Mouse (Mus musculus): ENCODE data around the gene Gadd45a. TPM values are rescaled to one million over a fixed set of nuclear protein-coding genes. Genes with fewer than 3 reads are reported as not detected.
"Not testable (repeated sequence)": the region's sequence is repeated elsewhere in the genome, so short reads cannot be mapped to it uniquely, and the experiment has no call there.

The Gadd45a gene
- polyA plus RNA-seq, 1 experiment from 2014 or later, result 18.6 TPM

DNA sequence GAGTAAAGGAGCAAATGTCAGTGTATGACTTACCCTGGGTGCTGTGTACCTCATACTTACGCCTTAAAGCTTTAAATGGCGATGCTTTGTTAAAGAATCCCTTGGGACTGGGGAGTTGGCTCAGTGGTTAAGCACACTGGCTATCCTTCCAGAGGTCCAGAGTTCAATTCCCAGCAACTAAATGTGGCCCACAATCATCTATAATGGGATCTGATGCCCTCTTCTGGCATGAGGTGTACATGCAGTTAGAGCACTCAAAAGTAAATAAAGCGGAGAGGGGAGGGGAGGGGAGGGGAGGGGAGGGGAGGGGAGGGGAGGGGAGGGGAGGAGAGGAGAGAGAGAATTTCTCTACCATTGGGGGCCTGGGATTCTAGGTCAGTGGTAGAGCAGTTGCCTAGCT is 1.7 kb upstream of the Gadd45a start:
- H3K4me1 ChIP-seq, result peaks cover 32% of the 10 kb centered on the region
- no peaks in the 10 kb centered on the region for H3K36me3 ChIP-seq
- no peaks in the 10 kb centered on the region for H3K27me3 ChIP-seq (ENCODE audit: low read depth, poor library complexity, severe bottlenecking)
- no peak for DNase-seq (ENCODE audit: low spot score)
- H3K4me3 ChIP-seq, result no peak overlapping the region
- no peak overlapping the region for H3K27ac ChIP-seq
- WGBS, result 95% methylated on average over 3 of the region's 3 CpGs
- H3K9me3 ChIP-seq (replicated peaks), result no peaks in the 10 kb centered on the region

DNA sequence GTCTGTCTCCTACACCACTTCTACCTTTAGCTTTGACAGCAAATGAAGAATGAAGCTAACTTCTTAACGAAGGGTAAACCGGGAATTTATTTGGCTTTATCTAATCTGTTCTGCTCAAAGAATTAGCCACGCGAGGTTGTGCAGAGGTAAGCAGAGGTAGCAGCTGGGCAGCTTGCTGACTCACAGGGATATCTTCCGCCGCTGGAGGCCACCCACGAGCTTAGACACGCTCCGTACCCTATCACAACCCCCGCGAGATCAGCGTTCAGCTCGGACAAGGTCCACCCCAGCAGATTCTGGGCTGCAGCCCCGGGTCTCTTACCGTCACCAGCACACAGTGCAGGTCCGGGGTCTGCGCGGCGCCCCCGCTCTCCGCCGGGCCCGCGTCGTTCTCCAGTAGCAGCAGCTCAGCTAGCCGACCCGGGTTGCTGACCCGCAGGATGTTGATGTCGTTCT is 873 bp downstream of the Gadd45a start:
- Histone ChIP-seq H3K4me1 (peaks cover 33% of the 10 kb centered on the region), H3K4me3 (peak overlapping the region; percentile 83), H3K27me3 (ENCODE audit: low read depth, poor library complexity, severe bottlenecking) (no peaks in the 10 kb centered on the region), H3K9me3 (replicated peaks) (no peaks in the 10 kb centered on the region), H3K27ac (peak overlapping the region; percentile 95), H3K36me3 (no peaks in the 10 kb centered on the region)
- under 1% methylated on average over 29 of the region's 29 CpGs for WGBS
- DNase-seq (ENCODE audit: low spot score), result peak; percentile 86

DNA sequence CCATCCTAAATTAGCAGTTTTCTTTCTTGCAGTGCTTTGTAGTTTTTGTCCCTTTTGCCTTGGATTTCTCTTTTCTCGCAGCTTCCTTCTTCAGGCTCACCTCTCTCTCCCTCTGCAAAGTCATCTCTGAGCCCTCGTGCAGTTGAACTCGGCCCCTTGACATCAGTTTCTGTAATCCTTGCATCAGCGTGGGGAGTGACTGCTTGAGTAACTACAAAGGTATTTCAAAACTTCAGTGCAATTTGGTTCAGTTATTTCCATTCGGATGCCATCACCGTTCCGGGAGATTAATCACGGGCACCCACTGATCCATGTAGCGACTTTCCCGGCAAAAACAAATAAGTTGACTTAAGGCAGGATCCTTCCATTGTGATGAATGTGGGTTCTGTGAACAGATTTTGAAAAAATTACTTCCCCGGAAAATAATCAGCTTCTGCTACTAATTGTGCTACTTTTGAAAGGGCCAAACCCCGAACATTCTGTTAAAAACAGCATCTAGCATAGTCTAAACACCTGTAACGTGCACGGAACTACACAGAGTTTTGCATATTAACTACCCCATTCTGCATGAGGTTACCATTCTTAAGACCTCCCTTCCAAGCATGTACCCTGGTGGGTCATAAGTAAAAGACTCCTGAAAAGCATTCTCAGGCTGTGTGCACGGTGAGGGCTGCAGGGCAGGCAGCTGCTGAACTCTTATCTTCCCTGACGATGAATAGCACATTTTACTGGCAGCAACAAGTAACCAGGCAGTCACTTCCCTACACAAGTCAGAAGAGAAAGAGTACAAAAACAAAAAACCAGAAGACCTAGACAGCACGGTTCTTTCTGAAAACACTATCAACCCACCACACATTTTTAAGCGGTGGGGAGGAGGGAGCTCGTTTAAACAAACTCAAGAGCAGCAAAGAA is 1.6 kb downstream of the Gadd45a start:
- H3K36me3 ChIP-seq, result no peaks in the 10 kb centered on the region
- H3K27me3 ChIP-seq (ENCODE audit: low read depth, poor library complexity, severe bottlenecking), result no peaks in the 10 kb centered on the region
- H3K27ac ChIP-seq, result peak overlapping the region; percentile 95; the same call in 1 of the 2 replicates
- 28% methylated on average over 19 of the region's 19 CpGs for WGBS
- peaks cover 30% of the 10 kb centered on the region for H3K4me1 ChIP-seq
- H3K4me3 ChIP-seq, result peak overlapping the region; percentile 83
- no peak for DNase-seq (ENCODE audit: low spot score)
- H3K9me3 ChIP-seq (replicated peaks), result no peaks in the 10 kb centered on the region

DNA sequence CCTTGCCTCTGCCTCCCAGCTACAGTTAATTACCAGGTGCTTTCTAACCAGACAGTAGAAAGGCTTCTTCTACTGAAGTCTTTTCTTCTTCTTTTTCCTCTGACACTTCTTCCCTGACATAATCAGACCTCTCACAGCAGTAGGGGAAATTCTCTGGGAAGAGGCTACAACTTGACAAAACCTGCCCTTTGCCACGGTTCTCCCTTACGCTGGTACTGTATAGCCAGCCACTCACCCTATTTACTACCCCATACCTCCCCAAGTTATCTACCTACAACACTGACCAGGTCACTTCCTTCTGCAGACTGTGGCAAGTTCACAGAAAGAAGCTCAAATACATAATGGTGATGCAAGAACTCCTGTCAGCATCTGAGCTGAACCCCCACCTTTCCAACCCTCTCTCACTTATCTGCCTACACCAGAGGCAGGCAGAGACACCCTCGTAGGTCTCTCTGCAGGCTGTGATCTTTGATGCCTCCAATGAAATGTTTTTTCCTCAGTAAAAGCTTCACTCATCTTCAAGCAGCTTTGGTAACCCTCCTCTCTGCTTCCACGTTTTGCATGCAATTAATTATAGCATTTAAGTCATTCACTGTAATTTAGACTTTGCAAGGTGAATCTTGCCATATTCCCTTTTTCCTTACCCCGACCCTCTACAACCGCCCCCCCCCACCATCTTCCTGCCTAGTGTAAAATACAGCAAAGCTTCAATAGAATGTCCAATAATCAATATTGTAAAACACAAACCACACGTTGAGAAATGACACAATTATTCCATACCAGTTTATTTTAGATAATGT is 2.7 kb downstream of the Gadd45a start:
- Histone ChIP-seq H3K9me3 (replicated peaks) (no peaks in the 10 kb centered on the region), H3K36me3 (no peaks in the 10 kb centered on the region), H3K4me3 (no peak overlapping the region), H3K4me1 (peaks cover 39% of the 10 kb centered on the region), H3K27ac (no peak overlapping the region), H3K27me3 (ENCODE audit: low read depth, poor library complexity, severe bottlenecking) (no peaks in the 10 kb centered on the region)
- DNase-seq (ENCODE audit: low spot score), result no peak
- WGBS, result 61% methylated on average over 7 of the region's 7 CpGs

DNA sequence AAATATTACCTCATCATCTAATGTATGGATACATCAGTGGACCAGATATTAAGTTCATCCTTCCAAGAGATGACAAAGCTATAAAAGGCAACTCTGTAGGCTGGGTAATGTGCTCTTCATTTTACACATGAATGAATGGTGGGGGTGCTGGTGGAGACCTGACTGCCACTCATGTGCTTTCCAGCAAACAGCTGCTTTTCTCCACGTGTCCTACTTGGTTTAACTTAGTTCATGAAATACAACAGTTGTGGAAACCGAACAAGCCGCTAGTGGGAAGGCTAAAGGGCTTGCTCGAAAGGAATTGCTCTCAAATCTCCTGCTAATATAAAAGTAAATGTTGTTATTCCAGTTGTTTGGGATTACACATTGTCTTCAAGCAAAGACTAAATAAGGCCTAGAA is 3.7 kb downstream of the Gadd45a start:
- no peaks in the 10 kb centered on the region for H3K27me3 ChIP-seq (ENCODE audit: low read depth, poor library complexity, severe bottlenecking)
- no peak overlapping the region for H3K27ac ChIP-seq
- H3K36me3 ChIP-seq, result no peaks in the 10 kb centered on the region
- no peaks in the 10 kb centered on the region for H3K9me3 ChIP-seq (replicated peaks)
- no peak overlapping the region for H3K4me3 ChIP-seq
- 74% methylated on average over 4 of the region's 4 CpGs for WGBS
- H3K4me1 ChIP-seq, result peaks cover 41% of the 10 kb centered on the region
- no peak for DNase-seq (ENCODE audit: low spot score)

DNA sequence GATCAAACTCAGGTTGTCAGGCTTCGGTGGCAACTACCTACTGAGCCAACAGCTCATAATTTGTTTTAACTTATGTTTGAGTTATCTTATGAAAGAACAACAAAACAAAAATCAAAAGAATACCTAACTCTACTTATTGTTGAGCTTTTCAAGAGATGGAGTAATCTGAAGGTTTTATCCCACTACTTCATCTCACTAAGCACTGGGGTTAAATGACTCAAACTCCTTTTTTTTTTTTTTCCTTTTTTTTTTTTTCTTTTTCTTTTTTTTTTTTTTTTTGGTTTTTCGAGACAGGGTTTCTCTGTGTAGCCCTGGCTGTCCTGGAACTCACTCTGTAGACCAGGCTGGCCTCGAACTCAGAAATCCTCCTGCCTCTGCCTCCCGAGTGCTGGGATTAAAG is 4.3 kb downstream of the Gadd45a start:
- DNase-seq (ENCODE audit: low spot score); H3K4me3 ChIP-seq; H3K27me3 ChIP-seq (ENCODE audit: low read depth, poor library complexity, severe bottlenecking); H3K9me3 ChIP-seq (replicated peaks); H3K27ac ChIP-seq; H3K36me3 ChIP-seq: not testable (repeated sequence)
- H3K4me1 ChIP-seq, result peaks cover 39% of the 10 kb centered on the region
- 96% methylated on average over 3 of the region's 4 CpGs for WGBS

DNA sequence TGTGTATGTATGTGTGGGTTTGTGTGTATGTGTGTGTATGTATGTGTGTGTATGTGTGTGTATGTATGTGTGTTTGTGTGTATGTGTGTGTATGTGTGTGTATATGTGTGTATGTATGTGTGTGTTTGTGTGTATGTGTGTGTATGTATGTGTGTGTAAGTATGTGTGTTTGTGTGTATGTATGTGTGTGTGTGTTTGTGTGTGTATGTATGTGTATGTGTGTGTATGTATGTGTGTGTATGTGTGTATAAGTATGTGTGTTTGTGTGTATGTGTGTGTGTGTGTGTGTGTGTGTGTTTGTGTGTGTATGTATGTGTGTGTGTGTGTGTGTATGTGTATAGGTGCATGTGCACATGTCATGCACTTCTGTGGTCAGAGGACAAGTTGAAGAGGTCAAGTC is 4.7 kb downstream of the Gadd45a start:
- H3K27ac ChIP-seq; H3K4me3 ChIP-seq; DNase-seq (ENCODE audit: low spot score); H3K9me3 ChIP-seq (replicated peaks); H3K27me3 ChIP-seq (ENCODE audit: low read depth, poor library complexity, severe bottlenecking); H3K36me3 ChIP-seq: not testable (repeated sequence)
- H3K4me1 ChIP-seq, result peaks cover 35% of the 10 kb centered on the region

DNA sequence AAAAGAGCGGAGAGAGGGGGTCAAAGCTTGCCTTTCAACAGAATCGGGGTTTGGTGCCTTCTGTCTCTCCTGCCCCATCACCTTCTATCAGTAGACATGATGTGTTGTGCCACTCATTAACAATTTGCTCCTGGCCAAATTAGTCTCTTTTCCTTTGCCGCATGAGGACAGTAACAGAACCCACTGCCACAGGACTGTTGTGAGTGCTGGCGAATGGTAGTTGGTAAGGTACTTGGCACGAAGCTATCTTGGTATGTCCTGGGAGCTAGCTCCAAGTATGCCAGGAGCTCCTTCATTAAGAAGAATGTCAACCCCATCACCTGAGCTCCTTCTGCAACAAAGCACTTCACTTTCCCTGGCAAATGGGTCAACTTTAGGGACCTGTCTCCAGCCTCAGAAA is 6.4 kb downstream of the Gadd45a start:
- Histone ChIP-seq H3K27ac (no peak overlapping the region), H3K36me3 (no peaks in the 10 kb centered on the region), H3K27me3 (ENCODE audit: low read depth, poor library complexity, severe bottlenecking) (no peaks in the 10 kb centered on the region), H3K4me1 (peaks cover 35% of the 10 kb centered on the region), H3K4me3 (no peak overlapping the region), H3K9me3 (replicated peaks) (no peaks in the 10 kb centered on the region)
- no peak for DNase-seq (ENCODE audit: low spot score)
- 62% methylated on average over 5 of the region's 5 CpGs for WGBS

DNA sequence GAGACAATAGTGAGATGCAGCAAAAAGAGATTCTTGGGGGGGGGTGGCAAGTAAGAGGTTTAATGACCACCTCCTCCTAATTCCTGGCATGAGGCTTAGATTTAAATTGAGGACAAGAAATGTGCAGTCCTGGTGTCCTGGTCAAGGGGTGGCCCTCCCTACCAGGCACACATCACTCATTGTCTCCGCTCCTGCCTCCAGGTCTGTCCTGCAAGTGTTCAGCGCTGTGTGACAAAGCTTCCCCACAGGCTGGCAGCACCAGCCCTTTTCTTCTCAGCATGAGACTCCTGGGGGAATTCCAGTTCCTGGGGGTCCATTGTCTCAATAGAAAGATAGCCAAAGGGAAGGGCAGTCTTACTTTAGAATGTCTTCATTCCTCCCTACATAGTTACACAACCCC is 6.8 kb downstream of the Gadd45a start:
- Histone ChIP-seq H3K4me3 (no peak overlapping the region), H3K27ac (no peak overlapping the region), H3K9me3 (replicated peaks) (no peaks in the 10 kb centered on the region), H3K27me3 (ENCODE audit: low read depth, poor library complexity, severe bottlenecking) (no peaks in the 10 kb centered on the region), H3K36me3 (no peaks in the 10 kb centered on the region), H3K4me1 (peaks cover 30% of the 10 kb centered on the region)
- DNase-seq (ENCODE audit: low spot score), result no peak
- 23% methylated on average over 2 of the region's 2 CpGs for WGBS

DNA sequence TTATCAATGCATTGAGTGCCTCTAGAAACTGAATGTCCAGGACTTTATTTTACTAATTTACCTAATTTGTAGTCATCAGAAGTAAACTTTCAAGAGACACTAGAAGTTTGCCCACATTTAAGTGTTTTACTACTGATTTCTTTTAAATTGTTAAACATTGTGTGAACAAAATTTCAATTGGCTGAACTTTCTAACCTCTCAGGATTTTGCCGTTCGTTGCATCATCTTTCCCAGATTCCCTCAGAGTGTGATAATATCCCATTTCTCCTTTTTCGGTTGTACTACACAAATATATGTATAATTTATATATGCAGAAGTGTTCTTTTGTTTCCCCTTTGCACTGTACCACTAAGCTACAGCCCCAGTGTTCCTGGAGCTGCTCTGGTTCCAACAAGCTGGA is 7.3 kb downstream of the Gadd45a start:
- 57% methylated on average over 3 of the region's 3 CpGs for WGBS
- DNase-seq (ENCODE audit: low spot score), result no peak
- Histone ChIP-seq H3K27ac (no peak overlapping the region), H3K9me3 (replicated peaks) (no peaks in the 10 kb centered on the region), H3K4me3 (no peak overlapping the region), H3K36me3 (no peaks in the 10 kb centered on the region), H3K27me3 (ENCODE audit: low read depth, poor library complexity, severe bottlenecking) (no peaks in the 10 kb centered on the region), H3K4me1 (peaks cover 28% of the 10 kb centered on the region)

DNA sequence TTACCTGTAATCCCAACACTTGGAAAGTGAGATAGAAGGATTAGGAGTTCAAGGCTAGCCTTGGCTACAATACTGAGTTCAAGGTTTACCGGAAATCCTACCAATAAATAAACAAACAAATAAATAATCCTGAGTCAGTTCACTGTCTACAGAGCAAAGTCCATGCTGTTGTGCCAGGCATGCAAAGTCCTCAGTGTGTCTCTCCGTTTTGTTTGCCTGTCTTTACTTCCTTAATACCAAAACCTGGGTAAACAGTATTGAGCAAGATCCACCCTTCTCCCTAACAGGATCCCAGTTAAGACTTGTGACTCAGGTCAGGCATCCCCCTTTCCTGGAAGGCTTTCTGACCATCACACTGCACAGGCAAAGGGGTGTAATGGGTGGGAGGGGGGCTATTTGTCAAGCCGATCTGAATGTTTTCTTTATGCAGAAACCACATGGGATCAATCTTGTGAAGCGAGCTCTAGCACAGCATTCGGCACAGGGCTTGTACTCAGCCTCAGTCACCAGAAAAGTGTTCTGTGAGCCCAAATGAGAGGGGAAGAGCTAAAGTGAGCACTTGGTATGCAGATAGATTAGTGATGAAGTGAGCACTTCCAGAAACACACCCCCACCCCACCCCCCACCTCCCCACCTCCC is 7.8 kb downstream of the Gadd45a start:
- H3K27ac ChIP-seq, result no peak overlapping the region
- H3K9me3 ChIP-seq (replicated peaks), result no peaks in the 10 kb centered on the region
- no peaks in the 10 kb centered on the region for H3K36me3 ChIP-seq
- 42% methylated on average over 5 of the region's 5 CpGs for whole genome bisulfite sequencing
- no peaks in the 10 kb centered on the region for H3K27me3 ChIP-seq (ENCODE audit: low read depth, poor library complexity, severe bottlenecking)
- H3K4me1 ChIP-seq, result peaks cover 24% of the 10 kb centered on the region
- H3K4me3 ChIP-seq, result no peak overlapping the region
- DNase-seq (ENCODE audit: low spot score), result no peak

DNA sequence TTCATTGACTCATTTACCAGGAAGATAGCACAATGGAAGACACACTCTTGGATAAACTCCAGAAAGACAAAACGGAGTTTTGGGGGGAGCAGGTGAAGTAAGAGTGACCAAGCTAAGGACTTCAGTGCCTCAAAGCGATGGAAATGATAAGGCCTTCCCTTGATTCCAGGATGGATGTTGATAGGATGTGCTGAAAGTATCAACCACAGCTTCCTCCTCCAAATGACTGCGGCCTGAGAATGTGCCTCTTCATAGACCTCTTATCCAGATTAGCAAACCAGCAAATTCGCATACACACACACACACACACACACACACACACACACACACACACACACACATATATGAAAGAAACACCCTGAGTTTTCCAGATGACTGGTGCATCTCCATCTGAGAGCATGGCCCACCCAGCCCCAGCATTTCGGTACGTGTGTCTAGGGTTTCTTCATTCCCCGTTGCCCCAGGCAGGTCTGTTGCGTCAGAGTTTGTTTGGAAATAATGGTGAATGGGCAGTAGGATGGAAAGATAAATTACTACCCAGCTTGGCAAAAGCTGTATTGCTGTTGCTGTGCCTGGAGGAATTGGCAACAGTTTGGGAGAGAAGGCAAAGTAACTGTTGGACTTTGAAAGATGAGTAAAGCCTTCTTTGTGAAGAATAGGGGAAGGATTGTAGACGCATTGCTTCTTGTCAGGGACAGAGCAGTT is 9.7 kb downstream of the Gadd45a start:
- Histone ChIP-seq H3K27ac (no peak overlapping the region), H3K9me3 (replicated peaks) (no peaks in the 10 kb centered on the region), H3K4me3 (no peak overlapping the region), H3K27me3 (ENCODE audit: low read depth, poor library complexity, severe bottlenecking) (no peaks in the 10 kb centered on the region), H3K36me3 (no peaks in the 10 kb centered on the region), H3K4me1 (peaks cover 17% of the 10 kb centered on the region)
- DNase-seq (ENCODE audit: low spot score), result no peak
- 80% methylated on average over 9 of the region's 9 CpGs for WGBS
